Mouse (Mus musculus): ENCODE data around the gene Agtpbp1.
"Not testable (repeated sequence)": the region's sequence is repeated elsewhere in the genome, so short reads cannot be mapped to it uniquely, and the experiment has no call there.

Agtpbp1 gene

GRCm38 (mm10) chr13:59584947-59585647, at the start of gene Agtpbp1, which contains the start of gene Naa35:
TSS of gene Agtpbp1 (minus strand) at chr13:59585227.
TSS of gene Naa35 (plus strand) at chr13:59585259.
- POLR2A ChIA-PET = interaction anchor here in 3 of 4 experiments (0.6 to 4.8 kb wide), 22 partner anchors 9 to 185 kb away, joined by 3 to 28 read pairs (median 4); partner anchors contain the start of gene Isca1 (in 2 of the 3)
- CTCF ChIA-PET = interaction anchor here in 1 of 4 experiments (0.9 to 1.5 kb wide), 4 partner anchors 11 to 143 kb away, joined by 3 to 5 read pairs (median 3); partner anchors contain the start of gene Spata31d1a

GRCm38 (mm10) chr13:59634637-59635036, 49.6 kb upstream of the Agtpbp1 start:
- ChIA-PET CTCF (interaction anchor here (0.5 to 1.5 kb wide), 14 partner anchors 20 to 1465 kb away, joined by 3 to 7 read pairs (median 4); partner anchors contain the start of gene Isca1 (in 1 of the 4)), POLR2A (interaction anchor here in 3 of 4 experiments (0.6 to 3.7 kb wide), 13 partner anchors 9 to 115 kb away, joined by 3 to 12 read pairs (median 4); no protein-coding TSS in a partner anchor)

- CTCF ChIA-PET = interaction anchor here in 1 of 4 experiments (0.6 kb wide), 1 partner anchor 271 kb away, joined by 3 read pairs; no protein-coding TSS in a partner anchor
- POLR2A ChIA-PET = interaction anchor here in 2 of 4 experiments (1.1 to 1.9 kb wide), 4 partner anchors 10 to 143 kb away, joined by 3 to 9 read pairs (median 6); no protein-coding TSS in a partner anchor
Observed at GRCm38 (mm10) chr13:59626739-59627138, 41.7 kb upstream of the Agtpbp1 start.

- ChIA-PET CTCF (no interaction called here), POLR2A (interaction anchor here in 1 of 4 experiments (0.6 to 0.9 kb wide), 2 partner anchors 110 to 200 kb away, joined by 3 to 5 read pairs; no protein-coding TSS in a partner anchor)
Observed at GRCm38 (mm10) chr13:59624903-59625302, 39.9 kb upstream of the Agtpbp1 start.

- ChIA-PET POLR2A (interaction anchor here in 1 of 4 experiments (0.6 to 0.9 kb wide), 2 partner anchors 111 to 201 kb away, joined by 3 to 5 read pairs; no protein-coding TSS in a partner anchor), CTCF (no interaction called here)
Observed at GRCm38 (mm10) chr13:59624389-59624788, 39.4 kb upstream of the Agtpbp1 start.

GRCm38 (mm10) chr13:59621643-59622489, 36.8 kb upstream of the Agtpbp1 start:
- CTCF ChIA-PET = no interaction called here
- POLR2A ChIA-PET = interaction anchor here in 3 of 4 experiments (0.6 to 2.5 kb wide), 3 partner anchors 10 to 113 kb away, joined by 3 to 8 read pairs (median 3); no protein-coding TSS in a partner anchor

- CTCF ChIA-PET = no interaction called here
Observed at GRCm38 (mm10) chr13:59618463-59618862, 33.4 kb upstream of the Agtpbp1 start.

GRCm38 (mm10) chr13:59615554-59615953, 30.5 kb upstream of the Agtpbp1 start:
- ChIA-PET CTCF (no interaction called here), POLR2A (interaction anchor here in 2 of 4 experiments (0.7 to 2.4 kb wide), 4 partner anchors 19 to 154 kb away, joined by 3 to 6 read pairs (median 4); partner anchors contain the start of gene Isca1 (in 1 of the 2))

More at GRCm38 (mm10) chr13:59618463-59618862, 33.4 kb upstream of the Agtpbp1 start:
- POLR2A ChIA-PET = interaction anchor here in 1 of 4 experiments (1.7 kb wide), 1 partner anchor 14 kb away, joined by 5 read pairs; no protein-coding TSS in a partner anchor

GRCm38 (mm10) chr13:59615152-59615551, 30.1 kb upstream of the Agtpbp1 start:
- POLR2A ChIA-PET = interaction anchor here in 2 of 4 experiments (0.7 to 2.4 kb wide), 2 partner anchors 19 to 154 kb away, joined by 3 to 6 read pairs; partner anchors contain the start of gene Isca1 (in 1 of the 2)
- CTCF ChIA-PET = interaction anchor here in 1 of 4 experiments (0.5 kb wide), 1 partner anchor 20 kb away, joined by 4 read pairs; no protein-coding TSS in a partner anchor

GRCm38 (mm10) chr13:59613868-59614267, 28.8 kb upstream of the Agtpbp1 start:
- CTCF ChIA-PET = no interaction called here
- POLR2A ChIA-PET = interaction anchor here in 2 of 4 experiments (1.0 to 4.1 kb wide), 3 partner anchors 12 to 42 kb away, joined by 3 to 16 read pairs (median 6); no protein-coding TSS in a partner anchor

GRCm38 (mm10) chr13:59610437-59610836, 25.4 kb upstream of the Agtpbp1 start:
- POLR2A ChIA-PET = interaction anchor here in 3 of 4 experiments (0.5 to 3.4 kb wide), 6 partner anchors 8 to 159 kb away, joined by 3 to 13 read pairs (median 5); partner anchors contain the start of gene Isca1 (in 2 of the 3)
- CTCF ChIA-PET = no interaction called here

- POLR2A ChIA-PET = interaction anchor here in 3 of 4 experiments (0.5 to 3.4 kb wide), 5 partner anchors 8 to 160 kb away, joined by 3 to 13 read pairs (median 6); partner anchors contain the start of gene Isca1 (in 2 of the 3)
- CTCF ChIA-PET = no interaction called here
Observed at GRCm38 (mm10) chr13:59609885-59610284, 24.9 kb upstream of the Agtpbp1 start.

- CTCF ChIA-PET = no interaction called here
- POLR2A ChIA-PET = interaction anchor here in 3 of 4 experiments (0.9 to 2.0 kb wide), 10 partner anchors 9 to 164 kb away, joined by 3 to 13 read pairs (median 4); partner anchors contain the start of gene Isca1 (in 1 of the 3)
Observed at GRCm38 (mm10) chr13:59605221-59605922, 20.3 kb upstream of the Agtpbp1 start.

GRCm38 (mm10) chr13:59604511-59604910, 19.5 kb upstream of the Agtpbp1 start:
- ChIA-PET CTCF (no interaction called here), POLR2A (interaction anchor here in 1 of 4 experiments (1.2 kb wide), 1 partner anchor 11 kb away, joined by 3 read pairs; no protein-coding TSS in a partner anchor)

- POLR2A ChIA-PET = interaction anchor here in 1 of 4 experiments (3.6 kb wide), 1 partner anchor 8 kb away, joined by 13 read pairs; no protein-coding TSS in a partner anchor
- CTCF ChIA-PET = no interaction called here
Observed at GRCm38 (mm10) chr13:59603096-59603495, 18.1 kb upstream of the Agtpbp1 start.

- CTCF ChIA-PET = no interaction called here
- POLR2A ChIA-PET = interaction anchor here in 1 of 4 experiments (1.0 to 1.8 kb wide), 3 partner anchors 12 to 58 kb away, joined by 3 to 4 read pairs (median 3); no protein-coding TSS in a partner anchor
Observed at GRCm38 (mm10) chr13:59592630-59593029, 7.6 kb upstream of the Agtpbp1 start.

GRCm38 (mm10) chr13:59592058-59592457, 7.0 kb upstream of the Agtpbp1 start:
- POLR2A ChIA-PET = interaction anchor here in 3 of 4 experiments (1.0 to 2.1 kb wide), 7 partner anchors 9 to 178 kb away, joined by 3 to 9 read pairs (median 3); partner anchors contain the start of gene Isca1 (in 1 of the 3)
- CTCF ChIA-PET = not testable (repeated sequence)

All from embryonic stem cell, embryonic (primary cell).